Mouse (Mus musculus) neural tube, embryonic 11.5 days (tissue): ENCODE measurements around the gene Slc1a7. TPM values are rescaled to one million over a fixed set of nuclear protein-coding genes. Genes with fewer than 3 reads are reported as not detected.

ENCODE experiments used
- ATAC-seq: fragments of 200-750 bp; cut with Nextera tagmentation; 2 replicates; pipeline ENCODE4 v1.8.0; 2017; ENCODE audit warnings: moderate number of reproducible peaks, mild to moderate bottlenecking, moderate TSS enrichment, moderate library complexity; ENCODE audit not compliant: insufficient read depth, low FRiP score, low TSS enrichment
- DNase-seq: peaks from one replicate; pipeline ENCODE4 v3.0.0-alpha.2; 2015; ENCODE audit warnings: low spot score
- H3K27ac ChIP-seq: fragments of 300-500 bp; sonication (generic); 2 replicates; pipeline ENCODE4 v1.5.1; 2014; ENCODE audit warnings: low read depth, mild to moderate bottlenecking, low read length
- H3K27me3 ChIP-seq: fragments of 300-500 bp; sonication (generic); 2 replicates; pipeline ENCODE4 v1.6.1; 2014; ENCODE audit warnings: mild to moderate bottlenecking, low read length, mixed read lengths; ENCODE audit not compliant: control insufficient read depth, insufficient read depth
- H3K36me3 ChIP-seq: fragments of 300-500 bp; sonication (generic); 2 replicates; pipeline ENCODE4 v1.6.1; 2014; ENCODE audit warnings: mild to moderate bottlenecking, low read length, moderate library complexity, mixed read lengths; ENCODE audit not compliant: control insufficient read depth, insufficient read depth
- H3K4me1 ChIP-seq: fragments of 300-500 bp; sonication (generic); 2 replicates; pipeline ENCODE4 v1.6.1; 2014; ENCODE audit warnings: low read length, mixed read lengths; ENCODE audit not compliant: control insufficient read depth, insufficient read depth
- H3K4me2 ChIP-seq: fragments of 300-500 bp; sonication (generic); 2 replicates; pipeline ENCODE4 v1.6.1; 2014; ENCODE audit warnings: low read depth, mild to moderate bottlenecking, moderate library complexity
- H3K4me3 ChIP-seq: fragments of 300-500 bp; sonication (generic); 2 replicates; pipeline ENCODE4 v1.5.1; 2014; ENCODE audit warnings: low read depth, low read length
- H3K9ac ChIP-seq: fragments of 300-500 bp; sonication (generic); 2 replicates; pipeline ENCODE4 v1.6.1; 2014; ENCODE audit warnings: mild to moderate bottlenecking, low read length
- H3K9me3 ChIP-seq: fragments of 300-500 bp; sonication (generic); 2 replicates; pipeline ENCODE4 v1.6.1; 2016; ENCODE audit warnings: low read length; ENCODE audit not compliant: control insufficient read depth
- WGBS: fragments of 180-500 bp; shearing (Covaris S2); extraction: QIAGEN DNeasy Blood & Tissue Kit; methylation state at CpG from one replicate; pipeline ENCODE4 v1.1.7; 2014; 5-methylcytosine and 5-hydroxymethylcytosine counted together
- polyA plus RNA-seq: library from polyadenylated mRNA; unstranded; fragments of >200 nt; fragmentation: Nextera tagmentation; extraction: Ambion mirVana; gene quantifications from 2 replicates; pipeline ENCODE4 v1.2.1, GENCODE M21; 2014

Gene Slc1a7
- polyA plus RNA-seq, 1 experiment from 2014 or later = not detected

DNA sequence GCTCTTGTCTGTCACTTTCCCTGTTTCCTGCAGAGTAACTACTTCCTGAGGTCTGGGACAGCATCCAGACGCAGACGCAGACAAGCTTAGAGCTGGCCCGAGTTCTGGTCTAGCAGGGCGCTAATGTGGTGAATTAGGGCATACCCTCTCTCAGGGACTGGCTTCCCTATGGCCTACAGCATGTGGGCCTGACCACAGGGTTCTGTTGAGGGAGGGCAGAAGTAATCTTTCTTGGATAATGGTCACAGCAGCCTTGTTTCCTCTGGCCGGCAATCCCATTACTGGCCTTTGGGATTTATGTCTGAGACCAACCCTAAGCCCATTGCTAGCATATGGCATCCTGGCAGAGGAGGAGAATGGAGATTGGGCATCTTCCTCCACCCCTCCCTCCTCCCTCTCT is 22.7 kb downstream of the Slc1a7 start:
- WGBS = 84% methylated on average over 5 of the region's 5 CpGs
- no peak for DNase-seq
- Histone ChIP-seq H3K36me3 (no peaks in the 10 kb centered on the region), H3K4me2 (no peak overlapping the region), H3K9ac (no peak overlapping the region), H3K9me3 (no peaks in the 10 kb centered on the region), H3K27ac (no peak overlapping the region), H3K27me3 (no peaks in the 10 kb centered on the region), H3K4me1 (no peaks in the 10 kb centered on the region), H3K4me3 (no peak overlapping the region)
- ATAC-seq = no peak

DNA sequence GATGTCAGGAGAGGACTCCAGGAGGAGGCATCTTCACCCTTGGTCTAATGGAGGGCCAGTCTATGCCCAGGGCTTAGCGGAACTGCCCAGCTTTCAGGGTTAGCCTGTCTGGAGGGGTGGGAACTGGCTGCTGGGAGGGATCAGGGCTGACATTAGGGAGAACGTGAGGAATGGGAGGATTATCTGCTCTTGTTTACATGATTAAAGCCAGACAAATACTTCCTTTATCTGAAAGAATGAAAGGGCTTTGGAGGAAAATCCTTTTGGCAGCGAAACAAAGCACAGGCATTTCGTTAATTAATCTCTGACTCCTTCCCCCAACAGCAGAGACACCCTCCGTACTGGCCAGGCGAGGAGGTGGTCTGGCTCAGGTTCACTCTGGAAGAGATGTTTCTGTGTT is 23.7 kb downstream of the Slc1a7 start:
- no peak for DNase-seq
- Histone ChIP-seq H3K27me3 (no peaks in the 10 kb centered on the region), H3K4me1 (no peaks in the 10 kb centered on the region), H3K27ac (no peak overlapping the region), H3K4me2 (no peak overlapping the region), H3K9me3 (no peaks in the 10 kb centered on the region), H3K36me3 (no peaks in the 10 kb centered on the region), H3K4me3 (no peak overlapping the region), H3K9ac (no peak overlapping the region)
- WGBS = 41% methylated on average over 6 of the region's 6 CpGs
- no peak for ATAC-seq

DNA sequence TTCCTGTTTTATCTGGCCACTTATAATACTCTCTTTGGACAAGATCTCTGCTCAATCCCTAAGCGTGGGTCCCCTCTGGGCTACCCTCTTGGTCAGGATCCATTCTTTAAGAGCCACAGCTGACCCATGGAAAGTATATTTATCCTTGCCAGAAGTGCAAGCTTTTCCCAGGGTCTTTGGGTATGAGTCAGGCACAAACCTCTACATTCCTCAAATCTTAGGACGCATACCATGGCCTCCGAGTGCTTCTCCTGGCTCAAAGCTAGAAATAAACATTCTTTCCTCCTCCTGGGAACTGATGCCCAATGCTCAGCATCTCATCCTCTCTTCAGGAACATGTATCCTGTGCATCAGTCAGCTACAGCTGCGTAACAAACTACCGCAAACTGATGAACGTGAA is 26.9 kb downstream of the Slc1a7 start:
- H3K4me2 ChIP-seq = no peak overlapping the region
- H3K9me3 ChIP-seq = no peaks in the 10 kb centered on the region
- no peak overlapping the region for H3K9ac ChIP-seq
- ATAC-seq = no peak
- H3K27ac ChIP-seq = no peak overlapping the region
- no peak for DNase-seq
- H3K4me3 ChIP-seq = no peak overlapping the region
- H3K36me3 ChIP-seq = no peaks in the 10 kb centered on the region
- H3K4me1 ChIP-seq = no peaks in the 10 kb centered on the region
- 97% methylated on average over 6 of the region's 6 CpGs for WGBS
- H3K27me3 ChIP-seq = no peaks in the 10 kb centered on the region

DNA sequence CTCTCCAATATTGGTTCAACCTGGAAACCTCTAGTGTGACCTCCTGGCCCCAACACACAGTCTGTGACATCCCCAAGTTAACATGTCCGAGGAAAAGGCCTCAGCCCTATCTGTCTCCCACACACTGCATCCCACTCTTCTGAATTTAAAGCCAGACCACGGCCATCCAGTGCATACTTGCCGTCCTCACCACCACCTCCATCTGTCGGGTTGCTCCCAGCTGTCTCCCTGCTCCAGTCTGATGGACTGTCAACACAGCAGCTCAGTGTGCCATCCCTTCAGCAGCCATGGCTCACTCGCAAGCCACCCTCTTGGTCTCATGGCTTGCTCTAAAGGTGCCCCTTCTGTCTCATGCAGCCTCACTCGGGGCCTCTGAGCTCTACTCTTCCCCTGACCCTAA is 27.6 kb downstream of the Slc1a7 start:
- H3K9ac ChIP-seq = no peak overlapping the region
- no peak overlapping the region for H3K4me3 ChIP-seq
- H3K9me3 ChIP-seq = no peaks in the 10 kb centered on the region
- no peaks in the 10 kb centered on the region for H3K4me1 ChIP-seq
- no peak overlapping the region for H3K4me2 ChIP-seq
- no peak overlapping the region for H3K27ac ChIP-seq
- no peak for ATAC-seq
- H3K36me3 ChIP-seq = no peaks in the 10 kb centered on the region
- DNase-seq = no peak
- WGBS = 86% methylated on average over 6 of the region's 6 CpGs
- H3K27me3 ChIP-seq = no peaks in the 10 kb centered on the region

DNA sequence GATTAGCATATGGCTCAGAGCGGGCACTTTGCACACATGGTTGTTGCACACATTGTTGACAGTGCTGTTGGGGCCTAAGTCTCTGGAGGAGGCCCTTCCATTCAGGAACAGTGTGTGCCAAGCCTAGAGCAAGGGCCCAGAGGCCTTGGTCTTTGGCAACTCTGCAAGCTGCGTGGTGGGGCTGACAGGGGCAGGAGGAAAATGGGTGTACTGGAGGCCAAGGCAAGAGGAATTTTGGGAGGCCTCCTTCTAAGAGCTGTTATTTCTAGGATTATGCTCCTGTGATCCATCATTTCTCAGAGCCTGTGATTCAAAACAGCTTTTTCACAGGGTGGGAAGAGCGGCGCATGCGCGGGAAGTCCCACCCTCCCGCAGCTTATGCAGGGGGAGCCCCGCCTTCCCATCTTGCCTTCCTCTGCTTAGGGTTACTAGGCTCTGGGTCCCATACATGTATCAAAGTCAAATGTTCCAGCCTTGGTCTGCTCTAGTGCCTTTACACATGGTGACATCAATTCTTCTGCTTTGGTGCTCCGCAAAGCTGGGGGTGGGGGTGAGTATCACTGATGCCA is 28.4 kb downstream of the Slc1a7 start:
- no peaks in the 10 kb centered on the region for H3K4me1 ChIP-seq
- no peak overlapping the region for H3K4me3 ChIP-seq
- no peak overlapping the region for H3K4me2 ChIP-seq
- no peak for DNase-seq
- H3K27me3 ChIP-seq = no peaks in the 10 kb centered on the region
- 88% methylated on average over 9 of the region's 9 CpGs for WGBS
- H3K9me3 ChIP-seq = no peaks in the 10 kb centered on the region
- no peak for ATAC-seq
- no peak overlapping the region for H3K9ac ChIP-seq
- H3K36me3 ChIP-seq = no peaks in the 10 kb centered on the region
- no peak overlapping the region for H3K27ac ChIP-seq

DNA sequence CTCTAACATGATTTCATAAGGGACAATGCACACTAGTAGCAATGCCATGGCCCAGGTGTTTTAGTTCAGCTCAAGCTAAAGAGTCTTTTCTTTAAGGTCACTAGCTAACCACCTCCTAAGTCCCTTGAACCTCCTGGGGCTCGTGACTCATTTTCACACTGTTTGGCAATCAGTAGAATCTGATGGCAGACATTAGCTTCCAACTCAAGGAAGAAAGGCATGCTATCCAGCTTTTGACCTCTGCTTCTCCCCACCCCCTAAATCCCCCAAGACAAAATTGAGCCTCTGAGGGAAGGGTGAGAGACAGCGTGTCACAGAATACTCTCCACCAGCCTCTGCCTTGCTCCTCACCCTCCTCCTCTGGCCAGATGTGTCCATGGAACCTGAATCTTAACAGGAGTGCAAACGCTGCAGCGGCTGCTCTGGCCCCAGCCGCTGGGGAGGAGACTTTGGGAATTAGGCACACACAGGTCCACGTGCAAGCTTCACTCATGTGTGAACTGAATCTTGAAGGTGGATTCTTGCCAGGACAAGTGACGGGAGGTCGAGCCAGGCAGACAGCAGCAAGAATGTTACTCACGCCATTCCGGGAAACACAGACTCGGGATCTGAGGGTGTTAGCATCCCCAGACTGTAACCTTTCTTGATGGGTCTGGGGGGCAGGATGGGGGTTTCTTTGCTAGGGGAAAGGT is 30.7 kb downstream of the Slc1a7 start:
- DNase-seq = no peak

DNA sequence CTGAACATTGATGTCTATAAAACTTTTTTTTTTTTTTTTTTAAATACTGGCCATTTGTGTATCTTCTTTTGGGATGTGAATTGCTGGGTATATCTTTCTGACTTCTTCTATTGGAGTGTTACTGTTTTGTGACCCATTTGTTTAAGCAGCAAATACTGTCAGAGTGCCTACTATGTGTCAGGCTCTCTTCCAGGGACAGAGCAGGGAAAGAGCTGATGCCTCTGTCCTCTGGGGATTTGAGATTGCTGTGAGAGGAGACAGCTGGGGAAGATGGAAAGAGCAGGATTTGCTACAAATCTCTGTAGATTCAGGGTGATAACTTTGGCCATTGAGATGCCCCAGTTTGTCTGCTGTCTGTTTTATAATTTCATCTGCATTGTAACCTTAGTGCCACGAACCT is 31.2 kb downstream of the Slc1a7 start:
- Histone ChIP-seq H3K9me3 (no peaks in the 10 kb centered on the region), H3K4me2 (no peak overlapping the region), H3K27ac (no peak overlapping the region), H3K36me3 (no peaks in the 10 kb centered on the region), H3K9ac (no peak overlapping the region), H3K4me1 (no peaks in the 10 kb centered on the region), H3K4me3 (no peak overlapping the region), H3K27me3 (no peaks in the 10 kb centered on the region)
- ATAC-seq (no peak), DNase-seq (no peak)
- WGBS = 82% methylated on average over 1 of the region's 1 CpGs

More for the DNA sequence above, 30.7 kb downstream of the Slc1a7 start:
- no peaks in the 10 kb centered on the region for H3K9me3 ChIP-seq
- no peak overlapping the region for H3K4me3 ChIP-seq
- H3K27me3 ChIP-seq = no peaks in the 10 kb centered on the region
- H3K4me1 ChIP-seq = no peaks in the 10 kb centered on the region
- no peak for ATAC-seq
- WGBS = 56% methylated on average over 11 of the region's 11 CpGs
- no peak overlapping the region for H3K9ac ChIP-seq
- no peak overlapping the region for H3K4me2 ChIP-seq
- no peaks in the 10 kb centered on the region for H3K36me3 ChIP-seq
- no peak overlapping the region for H3K27ac ChIP-seq

DNA sequence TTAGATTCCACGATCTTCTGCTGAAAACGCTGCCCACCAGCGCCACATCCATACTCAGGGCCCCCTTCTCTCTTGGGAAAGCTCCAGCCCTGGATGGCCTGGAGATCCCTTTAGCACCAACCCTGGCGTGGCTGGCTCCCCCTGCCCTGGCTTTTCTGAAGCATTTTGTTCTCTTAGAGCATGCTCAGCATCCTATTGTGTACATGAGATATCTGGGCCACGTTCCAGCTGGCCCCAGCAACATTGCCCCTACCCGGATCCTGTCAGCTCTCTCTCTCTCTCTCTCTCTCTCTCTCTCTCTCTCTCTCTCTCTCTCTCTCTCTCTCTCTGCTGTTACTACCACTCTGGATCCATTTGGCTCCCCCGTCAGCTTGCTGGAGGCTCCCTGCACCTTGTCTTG is 37.2 kb downstream of the Slc1a7 start:
- no peaks in the 10 kb centered on the region for H3K9me3 ChIP-seq

DNA sequence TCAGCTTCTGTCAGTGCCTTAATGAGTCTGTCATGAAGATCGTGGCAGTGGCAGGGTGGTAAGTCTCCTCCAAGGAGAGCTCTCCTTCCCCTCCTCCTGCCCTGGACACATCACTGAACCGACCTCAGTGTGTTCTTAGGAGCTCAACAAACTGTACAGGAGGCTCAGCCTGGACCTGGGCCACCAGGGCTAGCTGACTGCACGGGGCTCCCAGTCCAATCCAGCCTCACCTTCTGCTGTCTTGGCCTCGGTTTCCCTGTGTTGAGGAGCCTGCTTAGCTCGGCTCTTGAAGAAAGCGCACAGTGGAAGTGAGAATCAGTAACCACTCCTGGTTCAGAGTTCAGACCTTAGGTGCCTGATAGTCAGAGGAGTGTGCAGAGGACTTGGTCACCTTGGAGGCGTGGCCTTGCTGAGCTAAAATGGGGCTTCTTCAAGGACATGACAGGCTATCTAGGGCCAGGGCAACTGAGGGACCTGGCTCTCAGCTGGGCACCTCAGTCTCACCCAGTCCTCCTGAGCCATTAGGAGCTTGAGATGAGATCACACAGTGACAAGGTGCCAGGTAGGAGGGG is 39.5 kb downstream of the Slc1a7 start:
- Histone ChIP-seq H3K4me1 (no peaks in the 10 kb centered on the region), H3K36me3 (no peaks in the 10 kb centered on the region), H3K4me2 (no peak overlapping the region), H3K9me3 (no peaks in the 10 kb centered on the region), H3K4me3 (no peak overlapping the region), H3K27ac (no peak overlapping the region), H3K27me3 (no peaks in the 10 kb centered on the region), H3K9ac (no peak overlapping the region)
- WGBS = 81% methylated on average over 7 of the region's 7 CpGs
- ATAC-seq (no peak), DNase-seq (no peak)

More for the DNA sequence above, 37.2 kb downstream of the Slc1a7 start:
- 84% methylated on average over 7 of the region's 7 CpGs for WGBS
- Histone ChIP-seq H3K36me3 (no peaks in the 10 kb centered on the region), H3K4me2 (no peak overlapping the region), H3K27ac (no peak overlapping the region), H3K4me3 (no peak overlapping the region), H3K9ac (no peak overlapping the region), H3K27me3 (no peaks in the 10 kb centered on the region), H3K4me1 (no peaks in the 10 kb centered on the region)
- DNase-seq (no peak), ATAC-seq (no peak)
